Mouse (Mus musculus) kidney, embryonic 16.5 days (tissue): Measurements from ENCODE around the gene Mfsd4b5. TPM values are rescaled to one million over a fixed set of nuclear protein-coding genes. Genes with fewer than 3 reads are reported as not detected.
"Not testable (repeated sequence)": the region's sequence is repeated elsewhere in the genome, so short reads cannot be mapped to it uniquely, and the experiment has no call there.

Experiments used
- ATAC-seq: fragments of 200-750 bp; cut with Nextera tagmentation; 2 replicates; pipeline ENCODE4 v1.8.0; 2017; ENCODE audit warnings: moderate TSS enrichment; ENCODE audit not compliant: low FRiP score, low TSS enrichment
- H3K27ac ChIP-seq: fragments of 300-500 bp; sonication (generic); 2 replicates; pipeline ENCODE4 v1.5.1; 2014; ENCODE audit warnings: low read length
- H3K27me3 ChIP-seq: fragments of 300-500 bp; sonication (generic); 2 replicates; pipeline ENCODE4 v1.6.1; 2014; ENCODE audit warnings: low read length, control low read depth, mixed read lengths; ENCODE audit not compliant: insufficient read depth
- H3K36me3 ChIP-seq: fragments of 300-500 bp; sonication (generic); 2 replicates; pipeline ENCODE4 v1.6.1; 2014; ENCODE audit warnings: low read length, control low read depth, mixed read lengths; ENCODE audit not compliant: insufficient read depth
- H3K4me1 ChIP-seq: fragments of 300-500 bp; sonication (generic); 2 replicates; pipeline ENCODE4 v1.6.1; 2014; ENCODE audit warnings: low read length, control low read depth, mixed read lengths; ENCODE audit not compliant: insufficient read depth
- H3K4me2 ChIP-seq: fragments of 300-500 bp; sonication (generic); replicated peaks from 2 replicates; pipeline ENCODE4 v1.6.1; 2014; ENCODE audit warnings: low read depth, low read length
- H3K4me3 ChIP-seq: fragments of 300-500 bp; sonication (generic); 2 replicates; pipeline ENCODE4 v1.5.1; 2014; ENCODE audit warnings: mild to moderate bottlenecking, low read length
- H3K9ac ChIP-seq: fragments of 300-500 bp; sonication (generic); replicated peaks from 2 replicates; pipeline ENCODE4 v1.6.1; 2014; ENCODE audit warnings: low read length
- H3K9me3 ChIP-seq: fragments of 300-500 bp; sonication (generic); 2 replicates; pipeline ENCODE4 v1.6.1; 2016; ENCODE audit warnings: low read length, control low read depth
- WGBS: fragments of 180-500 bp; shearing (Covaris S2); extraction: QIAGEN DNeasy Blood & Tissue Kit; methylation state at CpG from one replicate; pipeline ENCODE4 v1.1.7; 2014; 5-methylcytosine and 5-hydroxymethylcytosine counted together
- polyA plus RNA-seq: library from polyadenylated mRNA; unstranded; fragments of >200 nt; fragmentation: Nextera tagmentation; extraction: Ambion mirVana; gene quantifications from 2 replicates; pipeline ENCODE4 v1.2.1, GENCODE M21; 2015

The Mfsd4b5 gene
- polyA plus RNA-seq, 1 experiment from 2014 or later, result 7.5 TPM

- no peak for ATAC-seq
These were observed 33.0 kb upstream of the Mfsd4b5 start for GRCm38 (mm10) chr10:40019492-40019891.

GRCm38 (mm10) chr10:40018261-40018860 lies 31.9 kb upstream of the Mfsd4b5 start:
- ATAC-seq, result no peak
- Histone ChIP-seq H3K27ac (no peak overlapping the region), H3K9me3 (no peaks in the 10 kb centered on the region), H3K9ac (no peak overlapping the region), H3K4me3 (no peak overlapping the region), H3K4me2 (no peak overlapping the region), H3K4me1 (no peaks in the 10 kb centered on the region), H3K36me3 (no peaks in the 10 kb centered on the region), H3K27me3 (no peaks in the 10 kb centered on the region)
- 69% methylated on average over 5 of the region's 5 CpGs for WGBS

More at GRCm38 (mm10) chr10:40019492-40019891, 33.0 kb upstream of the Mfsd4b5 start:
- H3K27ac ChIP-seq, result no peak overlapping the region
- no peak overlapping the region for H3K9ac ChIP-seq
- no peaks in the 10 kb centered on the region for H3K9me3 ChIP-seq
- peaks cover 2% of the 10 kb centered on the region; the same call in 1 of the 2 replicates for H3K4me1 ChIP-seq
- WGBS, result 61% methylated on average over 3 of the region's 3 CpGs
- H3K4me2 ChIP-seq, result no peak overlapping the region
- H3K27me3 ChIP-seq, result no peaks in the 10 kb centered on the region
- no peaks in the 10 kb centered on the region for H3K36me3 ChIP-seq
- no peak overlapping the region for H3K4me3 ChIP-seq

GRCm38 (mm10) chr10:40009591-40009990 lies 23.1 kb upstream of the Mfsd4b5 start:
- Histone ChIP-seq H3K4me1 (peaks cover 6% of the 10 kb centered on the region; the same call in 1 of the 2 replicates), H3K27ac (no peak overlapping the region), H3K9ac (no peak overlapping the region), H3K36me3 (no peaks in the 10 kb centered on the region), H3K4me2 (no peak overlapping the region), H3K4me3 (no peak overlapping the region), H3K27me3 (no peaks in the 10 kb centered on the region), H3K9me3 (no peaks in the 10 kb centered on the region)
- WGBS, result 81% methylated on average over 11 of the region's 11 CpGs
- ATAC-seq, result no peak

GRCm38 (mm10) chr10:40008847-40009246 lies 22.4 kb upstream of the Mfsd4b5 start:
- H3K4me3 ChIP-seq, ATAC-seq, H3K4me2 ChIP-seq, H3K36me3 ChIP-seq, H3K27me3 ChIP-seq, H3K27ac ChIP-seq, H3K4me1 ChIP-seq, H3K9me3 ChIP-seq, H3K9ac ChIP-seq: not testable (repeated sequence)
- 80% methylated on average over 4 of the region's 4 CpGs for WGBS

- Histone ChIP-seq H3K36me3 (no peaks in the 10 kb centered on the region), H3K27me3 (no peaks in the 10 kb centered on the region), H3K4me2 (no peak overlapping the region), H3K27ac (no peak overlapping the region), H3K9ac (no peak overlapping the region), H3K9me3 (no peaks in the 10 kb centered on the region), H3K4me3 (no peak overlapping the region), H3K4me1 (peaks cover 6% of the 10 kb centered on the region; the same call in 1 of the 2 replicates)
- WGBS, result 86% methylated on average over 4 of the region's 4 CpGs
- ATAC-seq, result no peak
These were observed 21.5 kb upstream of the Mfsd4b5 start for GRCm38 (mm10) chr10:40007953-40008352.

GRCm38 (mm10) chr10:40006963-40007362 lies 20.5 kb upstream of the Mfsd4b5 start:
- Histone ChIP-seq H3K4me3 (no peak overlapping the region), H3K27ac (no peak overlapping the region), H3K4me1 (peaks cover 6% of the 10 kb centered on the region; the same call in 1 of the 2 replicates), H3K9me3 (no peaks in the 10 kb centered on the region), H3K27me3 (no peaks in the 10 kb centered on the region), H3K4me2 (no peak overlapping the region), H3K36me3 (no peaks in the 10 kb centered on the region), H3K9ac (no peak overlapping the region)
- WGBS, result 66% methylated on average over 10 of the region's 10 CpGs
- no peak for ATAC-seq

GRCm38 (mm10) chr10:40000746-40001145 lies 14.3 kb upstream of the Mfsd4b5 start:
- ATAC-seq, result no peak
- Histone ChIP-seq H3K9me3 (no peaks in the 10 kb centered on the region), H3K4me3 (no peak overlapping the region), H3K27me3 (no peaks in the 10 kb centered on the region), H3K36me3 (no peaks in the 10 kb centered on the region), H3K4me2 (no peak overlapping the region), H3K27ac (no peak overlapping the region), H3K9ac (no peak overlapping the region), H3K4me1 (peaks cover 6% of the 10 kb centered on the region; the same call in 1 of the 2 replicates)
- 90% methylated on average over 2 of the region's 2 CpGs for WGBS

GRCm38 (mm10) chr10:39991155-39991554 lies 4.7 kb upstream of the Mfsd4b5 start:
- no peak overlapping the region for H3K9ac ChIP-seq
- H3K9me3 ChIP-seq, result peaks cover 12% of the 10 kb centered on the region
- no peaks in the 10 kb centered on the region; the same call in 1 of the 2 replicates for H3K4me1 ChIP-seq
- WGBS, result 53% methylated on average over 4 of the region's 4 CpGs
- H3K27ac ChIP-seq, result peak overlapping the region; percentile 16; the same call in 1 of the 2 replicates
- no peaks in the 10 kb centered on the region for H3K27me3 ChIP-seq
- H3K4me3 ChIP-seq, result no peak overlapping the region
- H3K36me3 ChIP-seq, result no peaks in the 10 kb centered on the region
- 0 out of 2 replicates have a peak, but pooled peaks have one; percentile 50 for ATAC-seq
- no peak overlapping the region for H3K4me2 ChIP-seq

- 41% methylated on average over 5 of the region's 5 CpGs for WGBS
These were observed 3.8 kb downstream of the Mfsd4b5 start for GRCm38 (mm10) chr10:39982604-39983003.

GRCm38 (mm10) chr10:39978231-39978630 lies 8.2 kb downstream of the Mfsd4b5 start:
- no peaks in the 10 kb centered on the region for H3K27me3 ChIP-seq
- no peak overlapping the region for H3K4me3 ChIP-seq
- 94% methylated on average over 1 of the region's 1 CpGs for WGBS
- H3K4me2 ChIP-seq, result no peak overlapping the region
- ATAC-seq, result no peak
- no peak overlapping the region for H3K27ac ChIP-seq
- peaks cover 4% of the 10 kb centered on the region; the same call in 1 of the 2 replicates for H3K36me3 ChIP-seq
- peaks cover 14% of the 10 kb centered on the region for H3K9me3 ChIP-seq
- H3K9ac ChIP-seq, result no peak overlapping the region
- no peaks in the 10 kb centered on the region for H3K4me1 ChIP-seq

More at GRCm38 (mm10) chr10:39982604-39983003, 3.8 kb downstream of the Mfsd4b5 start:
- no peaks in the 10 kb centered on the region for H3K4me1 ChIP-seq
- peaks cover 4% of the 10 kb centered on the region; the same call in 1 of the 2 replicates for H3K36me3 ChIP-seq
- H3K4me3 ChIP-seq, result no peak overlapping the region
- H3K9me3 ChIP-seq, result peaks cover 11% of the 10 kb centered on the region
- peak; percentile 94 for ATAC-seq
- no peaks in the 10 kb centered on the region for H3K27me3 ChIP-seq
- H3K9ac ChIP-seq, result no peak overlapping the region
- H3K4me2 ChIP-seq, result no peak overlapping the region
- peak overlapping the region; percentile 68 for H3K27ac ChIP-seq
